Mouse (Mus musculus): ENCODE measurements around the gene Ptbp3.
A peak's percentile ranks its signal among the peaks of the same experiment; 100 is the strongest.

Gene Ptbp3

GRCm38 (mm10) chr4:59471306-59471705, 77.9 kb downstream of the Ptbp3 start:
- DNase-seq = no peak

- DNase-seq = no peak
Observed at GRCm38 (mm10) chr4:59465449-59465848, 83.7 kb downstream of the Ptbp3 start.

GRCm38 (mm10) chr4:59464661-59465060, 84.5 kb downstream of the Ptbp3 start:
- no peak for DNase-seq

- DNase-seq = peak; percentile 70
Observed at GRCm38 (mm10) chr4:59462494-59462893, 86.7 kb downstream of the Ptbp3 start.

- DNase-seq = no peak
Observed at GRCm38 (mm10) chr4:59461116-59461727, 87.9 kb downstream of the Ptbp3 start.

- no peak for DNase-seq
Observed at GRCm38 (mm10) chr4:59459216-59459955, 89.8 kb downstream of the Ptbp3 start.

- no peak for DNase-seq
Observed at GRCm38 (mm10) chr4:59457941-59458340, 91.2 kb downstream of the Ptbp3 start.

- no peak for DNase-seq
Observed at GRCm38 (mm10) chr4:59457091-59457490, 92.1 kb downstream of the Ptbp3 start.

GRCm38 (mm10) chr4:59455465-59455864, 93.7 kb downstream of the Ptbp3 start:
- DNase-seq = no peak

- peak; percentile 27 for DNase-seq
Observed at GRCm38 (mm10) chr4:59454046-59454445, 95.1 kb downstream of the Ptbp3 start.

GRCm38 (mm10) chr4:59452503-59452933, 96.6 kb downstream of the Ptbp3 start:
- DNase-seq = no peak

GRCm38 (mm10) chr4:59450906-59451305, 98.3 kb downstream of the Ptbp3 start:
- no peak for DNase-seq

GRCm38 (mm10) chr4:59450234-59450854, 98.8 kb downstream of the Ptbp3 start:
- peak; percentile 11 for DNase-seq

GRCm38 (mm10) chr4:59447296-59447695, 101.9 kb downstream of the Ptbp3 start:
- DNase-seq = no peak

- DNase-seq = no peak
Observed at GRCm38 (mm10) chr4:59445516-59445915, 103.6 kb downstream of the Ptbp3 start.

GRCm38 (mm10) chr4:59444994-59445393, 104.2 kb downstream of the Ptbp3 start:
- DNase-seq = no peak

GRCm38 (mm10) chr4:59444085-59444484, 105.1 kb downstream of the Ptbp3 start:
- DNase-seq = no peak

GRCm38 (mm10) chr4:59441265-59441664, 107.9 kb downstream of the Ptbp3 start:
- DNase-seq = no peak

- DNase-seq = no peak
Observed at GRCm38 (mm10) chr4:59439960-59440359, 109.2 kb downstream of the Ptbp3 start.

GRCm38 (mm10) chr4:59439041-59439440, 110.1 kb downstream of the Ptbp3 start:
- DNase-seq = no peak

- DNase-seq = peak; percentile 74
Observed at GRCm38 (mm10) chr4:59437990-59438854, 110.9 kb downstream of the Ptbp3 start, which contains the start of gene Susd1. Gene Susd1, minus strand, starts transcription at chr4:59438633.

- DNase-seq = no peak
Observed at GRCm38 (mm10) chr4:59435951-59436350, 113.2 kb downstream of the Ptbp3 start.

GRCm38 (mm10) chr4:59434039-59434438, 115.1 kb downstream of the Ptbp3 start:
- DNase-seq = no peak
